Mouse (Mus musculus): Measurements from ENCODE around the gene Pex7.
"Not testable (repeated sequence)": the region's sequence is repeated elsewhere in the genome, so short reads cannot be mapped to it uniquely, and the experiment has no call there.

Pex7 gene

DNA sequence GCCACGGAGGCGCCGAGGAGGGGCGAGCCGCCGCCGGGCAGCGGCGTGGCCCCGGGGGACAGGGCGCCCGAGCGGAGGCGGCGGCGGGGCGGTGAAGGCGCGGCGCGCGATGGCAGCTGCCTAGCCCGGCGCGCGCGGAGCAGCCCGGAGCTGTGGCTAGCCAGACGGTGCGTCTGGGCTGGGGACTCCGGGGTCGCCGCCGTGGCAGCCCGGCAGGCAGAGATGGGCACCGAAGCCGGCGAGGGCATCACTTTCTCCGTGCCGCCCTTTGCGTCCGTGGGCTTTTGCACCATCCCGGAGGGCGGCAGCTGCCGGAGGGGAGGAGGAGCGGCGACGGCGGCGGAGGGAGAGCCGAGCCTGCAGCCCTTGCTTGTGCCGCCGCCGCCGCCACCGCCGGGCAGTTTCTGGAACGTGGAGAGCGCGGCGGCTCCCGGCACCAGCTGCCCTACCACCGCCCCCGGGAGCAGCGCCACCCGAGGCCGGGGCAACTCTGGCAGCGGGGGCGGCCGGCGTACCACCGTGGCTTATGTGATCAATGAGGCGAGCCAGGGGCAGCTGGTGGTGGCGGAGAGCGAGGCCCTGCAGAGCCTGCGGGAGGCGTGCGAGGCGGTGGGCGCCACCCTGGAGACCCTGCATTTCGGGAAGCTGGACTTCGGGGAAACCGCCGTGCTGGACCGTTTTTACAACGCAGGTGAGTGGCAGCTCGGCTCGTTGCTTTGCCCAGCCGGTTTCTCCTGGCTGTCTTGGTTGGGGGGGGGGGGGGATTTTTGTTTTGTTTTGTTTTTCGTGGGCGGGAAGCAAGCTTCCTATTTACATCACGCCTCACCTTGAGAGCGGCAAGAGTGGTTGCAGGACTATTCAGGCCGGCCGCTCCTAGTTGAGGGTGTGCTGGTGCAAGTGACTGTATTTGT lies 27.1 kb upstream of the Pex7 start, which contains the start of gene Map3k5:
Map3k5 (plus strand) TSS at position 89 of the 911 bp plus-strand sequence.
- DNase-seq (ENCODE audit: low spot score in 2 of 2): peak; percentile 41 to 56

DNA sequence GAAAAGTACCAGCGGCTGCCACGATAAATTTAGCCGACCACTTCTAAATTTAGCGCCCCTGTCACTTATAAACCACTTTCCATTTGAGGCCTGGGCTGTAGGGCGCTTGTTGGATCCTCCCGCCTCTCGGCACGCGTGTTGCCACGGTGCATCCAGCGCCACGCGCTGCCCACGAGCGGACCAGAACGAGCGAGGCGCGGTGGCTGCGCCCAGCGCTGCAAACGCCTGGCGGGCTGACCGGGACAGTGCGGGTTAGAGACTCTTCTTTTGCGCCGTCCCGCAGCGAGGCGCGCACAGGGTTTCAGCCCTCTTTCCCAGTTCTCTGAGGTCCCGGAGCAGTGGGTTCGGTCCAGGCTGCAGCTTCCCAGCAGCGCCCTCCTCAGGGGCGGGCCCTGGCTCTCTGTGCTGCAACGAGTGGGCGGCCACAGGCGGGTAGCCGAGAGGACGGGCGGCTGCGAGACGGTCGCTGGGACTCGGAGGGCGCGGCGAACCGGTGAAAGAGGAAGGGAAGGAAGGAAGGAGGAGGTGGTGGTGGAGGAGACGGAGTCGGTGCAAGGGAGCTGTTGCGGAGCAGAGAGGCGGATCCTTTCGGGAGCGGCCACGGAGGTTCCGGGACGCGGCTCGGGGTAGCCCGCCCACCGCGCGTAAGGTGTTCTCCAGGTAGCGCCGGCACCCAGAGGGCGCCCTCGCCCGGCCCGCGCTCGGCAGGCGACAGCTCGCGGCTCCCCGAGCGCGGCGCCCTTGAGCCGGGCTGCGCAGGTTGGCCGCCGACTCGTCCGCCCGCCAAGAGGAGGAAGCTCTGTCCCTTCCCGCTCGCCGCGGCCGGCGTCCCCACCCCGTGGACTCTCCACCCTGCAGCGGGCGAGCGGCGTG lies 26.3 kb upstream of the Pex7 start:
- peak; percentile 69 to 79 for DNase-seq (ENCODE audit: low spot score in 2 of 2)

- DNase-seq (ENCODE audit: low spot score in 2 of 2): no peak
Measured at GRCm38 (mm10) chr10:19932986-19933385, 25.5 kb upstream of the Pex7 start.

- DNase-seq (ENCODE audit: low spot score in 2 of 2): no peak
Measured at GRCm38 (mm10) chr10:19928205-19928604, 20.7 kb upstream of the Pex7 start.

- not testable (repeated sequence) for DNase-seq (ENCODE audit: low spot score in 2 of 2)
Measured at GRCm38 (mm10) chr10:19926391-19926897, 19.0 kb upstream of the Pex7 start.

DNA sequence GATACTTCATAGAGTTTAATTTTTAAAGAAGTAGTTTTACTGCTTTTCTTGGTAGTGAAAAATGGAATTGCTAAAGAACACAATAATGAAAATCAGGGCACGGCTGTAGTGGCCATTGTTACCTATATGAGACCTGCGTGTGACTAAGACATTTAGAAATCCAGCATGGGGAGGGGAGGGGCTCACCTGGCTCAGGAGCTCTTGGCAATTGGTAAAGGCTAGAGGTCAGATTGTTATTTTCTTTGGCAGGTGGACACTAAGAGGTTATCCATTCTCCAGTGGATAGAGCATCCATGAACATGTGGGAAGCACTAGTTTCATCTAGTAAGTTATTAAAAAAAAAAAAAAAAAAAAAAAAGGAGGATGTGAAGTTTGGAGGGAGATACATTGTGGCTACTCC lies 16.8 kb upstream of the Pex7 start:
- no peak for DNase-seq (ENCODE audit: low spot score in 2 of 2)

- no peak for DNase-seq (ENCODE audit: low spot score in 2 of 2)
Measured at GRCm38 (mm10) chr10:19922410-19922809, 14.9 kb upstream of the Pex7 start.

- DNase-seq (ENCODE audit: low spot score in 2 of 2): peak in 1 of 2 experiments; percentile 42
Measured at GRCm38 (mm10) chr10:19915301-19915700, 7.8 kb upstream of the Pex7 start.

DNA sequence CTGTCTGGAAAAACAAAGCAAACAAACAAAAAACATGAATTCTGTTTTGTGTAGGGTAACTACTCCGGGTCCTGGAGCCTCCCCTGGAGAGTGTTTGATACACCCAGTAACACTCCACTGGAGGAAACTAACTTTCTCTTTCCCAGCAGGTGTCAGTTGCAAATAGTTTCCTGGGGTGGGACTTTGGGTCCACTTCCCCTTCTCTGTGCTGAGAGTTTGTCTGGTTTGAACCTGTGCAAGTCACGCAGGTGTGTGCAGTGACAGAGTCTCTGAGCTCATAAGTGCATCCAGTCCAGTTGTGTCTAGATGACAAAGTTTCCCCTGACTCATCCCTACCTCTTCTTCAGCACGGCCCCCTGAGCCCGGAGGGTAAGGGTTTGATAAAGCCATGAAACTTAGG lies 6.3 kb upstream of the Pex7 start:
- DNase-seq (ENCODE audit: low spot score in 2 of 2): no peak

- no peak for DNase-seq (ENCODE audit: low spot score in 2 of 2)
Measured at GRCm38 (mm10) chr10:19911583-19911982, 4.1 kb upstream of the Pex7 start.

GRCm38 (mm10) chr10:19910516-19910915 lies 3.0 kb upstream of the Pex7 start:
- no peak for DNase-seq (ENCODE audit: low spot score in 2 of 2)

- DNase-seq (ENCODE audit: low spot score in 2 of 2): no peak
Measured at GRCm38 (mm10) chr10:19908076-19908475, 587 bp upstream of the Pex7 start.

- DNase-seq (ENCODE audit: low spot score in 2 of 2): no peak
Measured at GRCm38 (mm10) chr10:19904077-19904820, 3.2 kb downstream of the Pex7 start.

GRCm38 (mm10) chr10:19901992-19902391 lies 5.5 kb downstream of the Pex7 start:
- DNase-seq (ENCODE audit: low spot score in 2 of 2): no peak

- DNase-seq (ENCODE audit: low spot score in 2 of 2): no peak
Measured at GRCm38 (mm10) chr10:19900191-19900590, 7.3 kb downstream of the Pex7 start.

GRCm38 (mm10) chr10:19893976-19894375 lies 13.5 kb downstream of the Pex7 start:
- DNase-seq (ENCODE audit: low spot score in 2 of 2): peak; percentile 16 to 50

GRCm38 (mm10) chr10:19893146-19893545 lies 14.3 kb downstream of the Pex7 start:
- no peak for DNase-seq (ENCODE audit: low spot score in 2 of 2)

GRCm38 (mm10) chr10:19891686-19892085 lies 15.8 kb downstream of the Pex7 start:
- no peak for DNase-seq (ENCODE audit: low spot score in 2 of 2)

DNA sequence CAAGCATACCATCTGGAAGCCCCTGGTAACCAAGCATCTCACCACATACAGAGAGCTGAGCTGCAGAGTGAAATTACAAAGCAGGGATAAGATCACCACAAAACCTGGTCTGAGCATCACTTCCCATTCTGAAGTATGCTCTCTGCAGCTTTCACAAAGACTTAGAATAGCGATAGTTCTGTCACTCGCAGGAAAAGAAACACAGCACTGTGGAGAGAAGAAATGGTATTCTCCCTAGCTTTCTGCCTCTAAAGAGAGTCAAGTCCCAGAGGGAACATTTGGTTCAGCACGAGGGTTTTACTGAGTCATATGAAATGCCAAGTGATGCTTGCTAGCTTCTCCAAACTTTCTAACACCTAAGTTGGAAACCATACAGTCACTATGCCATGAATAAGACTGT lies 17.6 kb downstream of the Pex7 start:
- no peak for DNase-seq (ENCODE audit: low spot score in 2 of 2)

DNA sequence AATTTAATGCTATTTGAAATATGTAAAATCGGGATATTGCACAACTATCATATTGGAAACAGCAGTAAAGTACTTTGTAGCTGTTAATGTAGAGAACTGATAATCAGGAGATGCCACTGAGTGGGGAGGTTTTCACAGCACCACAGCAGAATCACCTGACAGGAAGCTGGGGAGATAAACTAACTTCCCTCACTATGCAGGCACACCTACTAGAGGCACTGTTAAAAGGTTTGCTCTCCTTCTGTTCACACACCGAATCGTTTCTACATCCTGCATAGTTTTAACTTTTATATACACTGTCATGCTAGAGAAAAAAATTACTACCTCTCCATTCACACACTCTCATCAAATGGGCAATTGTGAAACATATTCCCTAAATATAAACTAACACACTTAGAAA lies 21.2 kb downstream of the Pex7 start:
- DNase-seq (ENCODE audit: low spot score in 2 of 2): no peak

GRCm38 (mm10) chr10:19884409-19884808 lies 23.1 kb downstream of the Pex7 start:
- DNase-seq (ENCODE audit: low spot score in 2 of 2): no peak

DNA sequence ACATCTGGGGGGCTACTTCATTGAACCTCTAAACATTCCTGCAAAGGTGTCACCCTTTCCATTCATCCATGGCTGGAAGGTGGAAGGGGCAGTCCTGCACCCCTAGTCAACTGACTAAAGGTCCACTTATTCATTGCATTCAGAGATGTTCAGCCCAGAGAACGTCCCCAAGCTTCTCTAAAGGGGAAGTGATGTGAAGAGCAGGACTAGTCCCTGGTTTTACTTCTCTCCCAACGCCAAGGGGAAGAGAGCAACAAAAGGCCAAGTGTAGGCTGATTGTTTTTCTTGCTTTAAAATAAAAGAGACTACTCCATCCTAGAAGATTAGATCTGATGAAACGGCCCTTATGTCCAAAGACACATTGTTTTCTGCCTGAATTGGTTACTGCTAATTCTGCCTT lies 27.1 kb downstream of the Pex7 start:
- DNase-seq (ENCODE audit: low spot score in 2 of 2): no peak

All from spleen, postnatal 10 days (tissue).